Mouse (Mus musculus): ENCODE measurements around the gene Btf3l4. TPM values are rescaled to one million over a fixed set of nuclear protein-coding genes. Genes with fewer than 3 reads are reported as not detected.

Gene Btf3l4
- 100 to 1,000 TPM; 115 to 125 TPM for total RNA-seq (2021)
- long read RNA-seq, experiment 1, transcript Btf3l4-202 (7 exons, 624 nt), result minor isoform, 6 of 144 reads
- long read RNA-seq, experiment 1, transcript Btf3l4-203 (6 exons, 1,033 nt), result minor isoform, 9 of 144 reads
- long read RNA-seq, experiment 1, transcript Btf3l4-204 (6 exons, 3,141 nt), result major isoform, 116 of 144 reads
- long read RNA-seq, experiment 1, partial matches to known transcripts, result 1 of 144 reads
- long read RNA-seq, experiment 1, other reads (novel, unspliced or antisense), result 12 of 144 reads
- long read RNA-seq, experiment 2, transcript Btf3l4-204 (6 exons, 3,141 nt), result major isoform, 70 of 86 reads
- long read RNA-seq, experiment 2, transcript Btf3l4-203 (6 exons, 1,033 nt), result minor isoform, 6 of 86 reads
- long read RNA-seq, experiment 2, partial matches to known transcripts, result 5 of 86 reads
- long read RNA-seq, experiment 2, other reads (novel, unspliced or antisense), result 4 of 86 reads

GRCm38 (mm10) chr4:108832916-108833827 lies at the start of gene Btf3l4:
Gene Btf3l4, minus strand, starts transcription at chr4:108833614.
- peak; percentile 93 for DNase-seq

GRCm38 (mm10) chr4:108878963-108879822 lies 45.8 kb upstream of the Btf3l4 start, which contains the start of gene Rab3b:
Gene Rab3b, plus strand, starts transcription at chr4:108879063.
- DNase-seq, result peak; percentile 70

GRCm38 (mm10) chr4:108877901-108878300 lies 44.5 kb upstream of the Btf3l4 start:
- DNase-seq, result no peak

DNA sequence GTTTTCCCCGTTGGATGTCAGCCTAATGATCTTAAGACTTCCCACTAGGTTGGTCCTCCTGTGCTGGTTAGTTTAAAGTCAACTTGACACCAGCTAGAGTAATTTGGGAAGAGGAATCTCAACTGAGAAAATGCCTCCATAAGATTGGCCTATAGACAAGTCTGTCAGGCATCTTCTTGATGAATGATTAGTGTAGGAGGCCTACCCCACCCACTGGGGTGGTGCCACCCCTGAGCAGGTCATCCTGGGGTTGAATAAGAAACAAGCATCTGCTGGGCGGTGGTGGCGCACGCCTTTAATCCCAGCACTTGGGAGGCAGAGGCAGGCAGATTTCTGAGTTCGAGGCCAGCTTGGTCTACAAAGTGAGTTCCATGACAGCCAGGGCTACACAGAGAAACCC lies 40.3 kb upstream of the Btf3l4 start:
- no peak for DNase-seq

DNA sequence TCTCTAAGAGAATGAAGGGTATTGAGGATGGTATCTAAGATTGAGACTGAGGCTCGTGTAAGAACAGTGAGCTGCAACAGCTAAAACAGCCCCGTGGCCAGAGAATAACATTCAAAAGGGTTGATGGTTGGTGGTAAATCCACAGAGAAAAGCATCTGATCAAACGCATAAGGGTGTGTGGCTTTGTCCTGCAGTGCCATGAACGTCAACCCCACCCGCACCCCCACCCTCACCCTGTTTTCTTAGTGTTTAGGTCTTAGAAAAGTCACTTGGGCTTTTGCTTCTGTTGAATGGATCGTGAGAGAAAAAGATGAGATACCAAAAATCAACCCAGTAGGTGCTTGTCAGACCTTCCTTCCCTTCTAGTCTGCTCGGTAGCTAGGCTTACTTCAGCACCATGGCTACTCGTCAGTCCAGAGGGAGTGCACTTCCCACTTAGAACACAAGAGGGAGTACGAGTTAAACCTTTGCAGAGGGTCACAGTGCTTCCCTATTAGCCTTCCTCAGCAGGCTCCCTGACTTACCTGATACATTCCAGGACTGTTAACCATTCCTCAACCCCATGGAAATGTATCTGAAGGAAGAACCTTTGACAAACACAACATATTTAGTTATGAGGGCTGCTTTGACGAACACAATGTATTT lies 36.4 kb upstream of the Btf3l4 start:
- DNase-seq, result peak; percentile 92

- DNase-seq, result no peak
These were observed 33.4 kb upstream of the Btf3l4 start for GRCm38 (mm10) chr4:108866806-108867205.

- DNase-seq, result no peak
These were observed 15.1 kb upstream of the Btf3l4 start, which contains the start of gene A730015C16Rik for GRCm38 (mm10) chr4:108848505-108848848. Gene A730015C16Rik, minus strand, starts transcription at chr4:108848619.

GRCm38 (mm10) chr4:108847715-108848504 lies 14.5 kb upstream of the Btf3l4 start, which contains the start of gene Kti12:
Gene Kti12, plus strand, starts transcription at chr4:108847785.
- peak; percentile 89 for DNase-seq

DNA sequence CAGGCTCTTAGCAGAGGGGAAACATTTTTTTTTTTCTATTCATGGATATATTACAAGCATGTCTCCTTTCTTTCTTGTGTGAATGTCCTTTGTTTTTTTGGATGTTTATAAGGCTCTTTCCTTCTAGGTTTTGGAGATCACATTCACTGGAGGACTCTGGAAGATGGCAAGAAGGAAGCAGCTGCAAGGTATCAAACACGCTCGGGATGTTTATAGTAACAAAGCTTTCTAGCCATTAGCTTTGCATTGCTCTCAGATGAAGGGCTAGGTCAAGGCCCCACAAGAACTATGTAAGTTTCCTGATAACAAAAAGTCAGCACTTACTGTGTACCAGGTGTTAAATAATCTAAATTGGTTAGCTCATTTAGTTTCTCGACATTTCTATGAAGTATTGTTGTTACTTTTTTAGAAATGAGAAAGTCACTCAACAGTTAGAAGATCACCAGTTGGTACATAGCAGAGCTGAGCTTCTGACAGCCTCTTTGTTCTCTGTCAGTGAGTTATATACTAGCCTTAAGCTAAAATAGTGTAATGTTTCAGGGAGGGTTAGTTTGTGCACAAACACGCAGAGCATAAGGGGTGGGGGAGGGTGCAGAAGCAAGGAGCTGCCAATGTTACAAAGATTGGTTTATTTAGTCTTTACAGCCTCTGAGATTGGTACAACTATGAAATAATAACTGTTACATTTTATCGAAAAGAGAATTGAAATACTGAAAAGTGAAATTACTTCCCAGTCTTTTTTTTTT lies 12.6 kb upstream of the Btf3l4 start:
- no peak for DNase-seq

DNA sequence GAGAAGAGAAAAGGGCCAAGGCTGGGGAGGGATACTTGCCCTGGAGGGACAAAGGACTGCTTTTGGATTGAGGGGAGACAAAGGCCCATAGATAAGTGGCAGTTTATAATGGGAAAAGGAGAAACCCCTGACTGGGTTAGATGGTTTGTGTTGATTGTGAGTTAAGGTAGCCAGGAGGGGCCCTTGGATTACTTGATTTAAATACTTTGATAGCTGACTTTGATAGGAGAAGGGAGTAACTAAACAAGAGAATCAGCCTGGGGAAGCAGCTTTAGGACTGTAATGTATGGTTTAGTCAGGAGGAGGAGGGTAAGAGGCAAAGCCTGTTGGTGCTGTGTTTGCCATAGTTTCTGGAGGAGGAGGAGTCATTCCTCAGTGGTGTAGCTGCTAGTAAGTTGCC lies 9.9 kb upstream of the Btf3l4 start:
- no peak for DNase-seq

- no peak for DNase-seq
These were observed 8.6 kb upstream of the Btf3l4 start for GRCm38 (mm10) chr4:108841920-108842578.

DNA sequence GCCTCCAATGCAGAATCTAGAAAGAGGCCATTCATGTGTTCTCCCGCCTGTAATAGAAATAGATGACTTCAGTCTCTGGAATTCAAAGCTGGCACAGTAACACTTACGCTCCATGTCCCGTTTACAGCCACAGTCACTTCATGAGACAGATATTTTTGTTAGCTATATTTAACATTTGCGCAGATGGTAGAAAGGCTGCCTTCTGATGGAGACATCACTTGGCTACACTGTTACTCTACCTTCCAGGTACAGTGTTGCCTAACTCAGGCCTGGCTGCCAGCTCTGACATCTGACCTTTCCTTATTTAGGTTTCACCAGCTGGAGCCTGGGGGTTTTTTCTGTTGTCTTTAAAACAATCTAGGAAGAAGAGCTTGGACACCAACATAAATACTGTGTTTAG lies 4.6 kb upstream of the Btf3l4 start:
- no peak for DNase-seq

DNA sequence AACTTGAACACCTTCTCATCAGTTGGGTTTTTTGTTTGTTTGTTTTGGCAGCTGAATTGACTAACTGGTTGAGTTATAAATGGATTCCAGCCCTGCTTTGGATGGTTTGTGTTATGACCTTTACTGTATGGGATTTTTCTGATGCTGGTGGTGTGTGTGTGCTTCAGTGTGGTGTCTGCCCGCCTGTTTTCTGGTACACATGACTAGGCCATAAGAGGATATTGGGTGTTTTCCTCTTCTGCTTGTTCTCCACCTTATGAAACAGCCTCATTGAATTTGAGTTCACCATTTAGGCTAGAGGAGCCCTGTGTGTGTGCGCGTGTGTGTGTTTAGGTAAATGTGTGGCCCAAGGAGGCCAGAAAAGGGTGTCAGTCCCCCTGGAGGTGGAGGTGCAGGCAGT lies 2.1 kb upstream of the Btf3l4 start:
- DNase-seq, result no peak

GRCm38 (mm10) chr4:108834971-108835311 lies 1.5 kb upstream of the Btf3l4 start:
- DNase-seq, result peak; percentile 18

GRCm38 (mm10) chr4:108834115-108834970 lies 929 bp upstream of the Btf3l4 start, which contains the start of gene Txndc12:
Gene Txndc12, plus strand, starts transcription at chr4:108834601.
- peak; percentile 87 for DNase-seq

GRCm38 (mm10) chr4:108833828-108834114 lies 357 bp upstream of the Btf3l4 start:
- no peak for DNase-seq

- DNase-seq, result no peak
These were observed 2.7 kb downstream of the Btf3l4 start for GRCm38 (mm10) chr4:108830698-108831097.

DNA sequence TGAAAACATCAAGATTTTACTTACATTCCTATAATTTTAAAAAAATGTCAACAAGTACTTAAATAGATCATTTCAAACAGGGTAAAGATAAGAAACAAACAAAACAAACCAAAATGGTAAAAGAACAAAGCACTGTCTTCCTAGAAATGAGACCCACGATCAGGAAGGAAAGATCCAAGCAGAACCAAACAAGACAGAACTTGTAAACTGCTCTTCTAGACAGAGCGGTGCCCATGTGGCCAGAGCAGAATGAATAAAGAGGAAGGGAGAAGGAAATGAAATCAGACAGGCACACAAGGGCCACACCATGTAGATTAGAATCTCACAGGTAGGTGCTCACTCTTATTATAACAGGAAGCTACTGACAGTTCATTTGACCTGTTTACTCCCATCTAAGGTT lies 6.8 kb downstream of the Btf3l4 start:
- no peak for DNase-seq
